Mouse (Mus musculus) embryo, embryonic 9.5 days (tissue): Measurements from ENCODE around the gene Vmn1r195.
"Not testable (repeated sequence)": the region's sequence is repeated elsewhere in the genome, so short reads cannot be mapped to it uniquely, and the experiment has no call there.

ENCODE experiments used
- DNase-seq: peaks from one replicate; pipeline ENCODE4 v3.0.0-alpha.2; 2017; ENCODE audit errors: extremely low spot score

The Vmn1r195 gene

GRCm38 (mm10) chr13:22270222-22270621, at the start of gene Vmn1r195:
TSS of gene Vmn1r195 (plus strand) at chr13:22270522.
- not testable (repeated sequence) for DNase-seq

- DNase-seq, result not testable (repeated sequence)
Observed at GRCm38 (mm10) chr13:22223060-22223459, 47.3 kb upstream of the Vmn1r195 start, which contains the start of gene Vmn1r193. TSS of gene Vmn1r193 (minus strand) at chr13:22223160.

- DNase-seq, result no peak
Observed at GRCm38 (mm10) chr13:22243915-22244314, 26.4 kb upstream of the Vmn1r195 start, which contains the start of gene Vmn1r194. TSS of gene Vmn1r194 (plus strand) at chr13:22244215.

- no peak for DNase-seq
Observed at GRCm38 (mm10) chr13:22271721-22272120, 1.4 kb downstream of the Vmn1r195 start.

- no peak for DNase-seq
Observed at GRCm38 (mm10) chr13:22284578-22284977, 14.3 kb downstream of the Vmn1r195 start.

- DNase-seq, result no peak
Observed at GRCm38 (mm10) chr13:22289620-22290019, 19.3 kb downstream of the Vmn1r195 start, which contains the start of gene Vmn1r196. TSS of gene Vmn1r196 (plus strand) at chr13:22289920.

- DNase-seq, result not testable (repeated sequence)
Observed at GRCm38 (mm10) chr13:22308075-22308474, 37.8 kb downstream of the Vmn1r195 start.

- no peak for DNase-seq
Observed at GRCm38 (mm10) chr13:22315361-22315760, 45.0 kb downstream of the Vmn1r195 start.

GRCm38 (mm10) chr13:22317366-22317765, 47.0 kb downstream of the Vmn1r195 start:
- no peak for DNase-seq

GRCm38 (mm10) chr13:22320091-22320490, 49.8 kb downstream of the Vmn1r195 start:
- no peak for DNase-seq

GRCm38 (mm10) chr13:22324289-22324688, 54.0 kb downstream of the Vmn1r195 start, which contains the start of gene Vmn1r197:
TSS of gene Vmn1r197 (plus strand) at chr13:22324589.
- DNase-seq, result no peak
